Mouse (Mus musculus) fat pad, adult 2 months (tissue): ENCODE data around the gene Irgq.
A peak's percentile ranks its signal among the peaks of the same experiment; 100 is the strongest.
"Not testable (repeated sequence)": the region's sequence is repeated elsewhere in the genome, so short reads cannot be mapped to it uniquely, and the experiment has no call there.

ENCODE experiments used
- DNase-seq: peaks from one replicate; pipeline ENCODE4 v3.0.0-alpha.2; 2011; ENCODE audit warnings: low read depth, low spot score; ENCODE audit errors: extremely low read depth

The Irgq gene

GRCm38 (mm10) chr7:24512355-24512754, 18.1 kb upstream of the Irgq start, which contains the start of gene AC161166.1:
Gene AC161166.1 (minus strand): TSS chr7:24512455.
- DNase-seq, result no peak

- not testable (repeated sequence) for DNase-seq
These were observed 14.2 kb upstream of the Irgq start for GRCm38 (mm10) chr7:24516319-24516718.

GRCm38 (mm10) chr7:24517077-24517476, 13.4 kb upstream of the Irgq start:
- no peak for DNase-seq

DNA sequence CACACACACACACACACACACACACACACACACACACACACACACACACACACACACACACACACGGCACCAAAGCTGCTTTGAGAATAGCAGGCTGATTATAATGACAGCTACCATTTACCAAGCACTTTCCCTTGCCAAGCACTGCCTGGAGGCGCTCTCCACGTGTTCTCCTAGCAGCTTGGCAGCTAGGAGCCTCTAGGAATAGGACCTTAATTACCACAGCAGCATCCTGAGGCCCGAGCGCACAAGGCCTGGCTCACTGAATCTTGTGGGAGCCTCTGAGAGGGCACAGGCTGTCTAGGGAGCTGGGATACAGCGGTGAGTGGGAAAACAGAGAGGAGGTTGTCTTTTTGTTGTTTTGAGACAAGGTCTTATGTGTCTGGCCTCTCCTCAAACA, 12.8 kb upstream of the Irgq start:
- no peak for DNase-seq

GRCm38 (mm10) chr7:24519130-24519529, 11.4 kb upstream of the Irgq start:
- no peak for DNase-seq

DNA sequence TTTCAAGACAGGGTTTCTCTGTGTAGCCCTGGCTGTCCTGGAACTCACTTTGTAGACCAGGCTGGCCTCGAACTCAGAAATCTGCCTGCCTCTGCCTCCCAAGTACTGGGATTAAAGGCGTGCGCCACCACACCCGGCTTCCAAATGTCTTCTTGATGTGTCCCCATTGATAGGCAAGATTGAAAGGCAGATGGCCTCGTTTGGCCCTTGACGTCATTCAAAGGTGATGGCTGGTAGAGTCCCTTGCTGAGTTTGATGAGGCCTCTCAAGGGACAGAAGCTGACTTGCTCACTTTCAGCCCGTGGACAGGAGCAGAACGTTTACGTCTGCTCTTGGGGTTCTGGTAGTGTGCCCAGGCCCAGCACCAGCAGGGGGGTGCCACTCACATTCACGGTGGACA, 10.4 kb upstream of the Irgq start:
- DNase-seq, result not testable (repeated sequence)

DNA sequence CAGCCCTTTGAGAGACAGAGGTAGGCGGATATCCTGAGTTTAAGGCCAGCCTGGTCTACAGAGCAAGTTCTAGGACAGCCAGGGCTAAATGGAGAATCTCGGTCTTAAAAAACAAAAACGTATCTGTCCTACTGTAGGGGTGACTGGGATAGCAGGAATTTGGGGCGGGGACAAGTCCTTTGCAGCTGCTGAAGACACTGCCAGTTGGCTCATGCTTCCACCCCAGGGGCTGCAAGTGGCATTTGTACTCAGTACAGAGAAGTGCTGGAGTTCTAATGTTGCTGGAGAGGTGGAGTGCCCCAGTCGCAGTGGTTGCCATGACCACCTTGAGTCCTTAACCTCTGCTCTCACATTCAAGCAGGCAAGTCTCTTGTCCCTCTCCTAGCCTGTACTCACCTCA, 7.7 kb upstream of the Irgq start:
- no peak for DNase-seq

- no peak for DNase-seq
These were observed 6.8 kb upstream of the Irgq start for GRCm38 (mm10) chr7:24523723-24524122.

- no peak for DNase-seq
These were observed 5.5 kb upstream of the Irgq start for GRCm38 (mm10) chr7:24524978-24525377.

GRCm38 (mm10) chr7:24525686-24526420, 4.6 kb upstream of the Irgq start:
- no peak for DNase-seq

DNA sequence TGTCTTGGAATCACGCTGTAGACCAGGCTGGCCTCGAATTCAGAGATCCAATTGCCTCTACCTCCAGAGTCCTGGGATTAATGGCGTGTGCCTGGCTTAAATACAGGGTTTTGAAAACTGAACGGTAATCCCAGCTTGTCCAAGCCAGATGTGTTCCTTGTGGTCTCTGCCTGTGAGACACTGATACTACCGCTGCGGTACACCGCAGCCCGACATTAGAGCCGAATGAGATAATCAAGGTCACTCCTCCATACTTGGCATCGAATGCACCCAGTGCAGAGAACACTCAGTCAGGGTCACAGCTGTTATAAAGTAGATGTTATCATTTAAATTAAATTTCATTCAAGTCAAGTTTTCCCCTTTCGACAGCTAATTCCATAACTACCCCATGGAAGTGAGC, 1.6 kb upstream of the Irgq start:
- no peak for DNase-seq

DNA sequence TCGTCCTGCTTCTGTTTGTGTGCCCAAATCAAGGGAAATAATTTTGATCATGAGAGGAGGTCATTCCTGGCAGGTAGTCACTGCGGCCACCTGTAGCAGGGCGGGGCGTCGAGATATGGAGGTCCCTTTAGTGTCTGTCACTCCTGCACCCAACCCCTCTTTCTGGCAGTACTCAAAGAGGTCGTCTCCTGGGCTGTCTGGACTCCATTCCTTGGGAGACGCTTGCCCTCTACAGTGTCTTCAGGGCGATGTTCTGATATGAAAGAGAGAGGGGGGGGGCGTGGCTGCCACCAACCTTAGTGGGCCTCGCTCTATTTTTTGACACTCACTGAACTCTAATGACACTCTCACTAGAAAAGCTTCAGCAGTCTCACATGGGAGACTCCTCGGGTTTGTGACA, 909 bp upstream of the Irgq start:
- no peak for DNase-seq

- DNase-seq, result no peak
These were observed 902 bp downstream of the Irgq start for GRCm38 (mm10) chr7:24531211-24531971.

DNA sequence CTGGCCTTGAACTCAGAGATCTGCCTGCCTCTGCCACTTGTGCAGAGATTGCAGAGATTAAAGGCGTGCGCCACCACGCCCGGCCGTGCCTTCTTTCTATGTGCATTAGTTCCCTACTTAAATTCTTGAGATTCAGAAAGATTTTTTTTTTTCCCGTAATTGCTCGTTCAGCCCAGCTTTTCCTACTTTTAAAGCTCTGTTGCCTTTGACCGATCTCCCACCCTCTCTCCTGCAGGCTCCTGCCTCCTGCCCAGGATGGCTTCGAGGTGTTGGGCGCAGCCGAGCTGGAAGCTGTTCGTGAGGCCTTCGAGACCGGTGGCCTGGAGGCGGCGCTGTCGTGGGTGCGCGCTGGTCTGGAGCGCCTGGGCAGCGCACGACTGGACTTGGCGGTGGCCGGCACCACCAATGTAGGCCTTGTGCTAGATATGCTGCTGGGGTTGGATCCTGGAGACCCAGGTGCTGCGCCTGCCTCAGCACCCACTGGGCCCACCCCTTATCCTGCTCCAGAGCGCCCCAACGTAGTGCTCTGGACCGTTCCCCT, 2.6 kb downstream of the Irgq start:
- DNase-seq, result no peak

- no peak for DNase-seq
These were observed 3.3 kb downstream of the Irgq start for GRCm38 (mm10) chr7:24533806-24534205.

- DNase-seq, result no peak
These were observed 3.8 kb downstream of the Irgq start for GRCm38 (mm10) chr7:24534301-24534700.

GRCm38 (mm10) chr7:24537081-24537480, 6.6 kb downstream of the Irgq start:
- DNase-seq, result no peak

DNA sequence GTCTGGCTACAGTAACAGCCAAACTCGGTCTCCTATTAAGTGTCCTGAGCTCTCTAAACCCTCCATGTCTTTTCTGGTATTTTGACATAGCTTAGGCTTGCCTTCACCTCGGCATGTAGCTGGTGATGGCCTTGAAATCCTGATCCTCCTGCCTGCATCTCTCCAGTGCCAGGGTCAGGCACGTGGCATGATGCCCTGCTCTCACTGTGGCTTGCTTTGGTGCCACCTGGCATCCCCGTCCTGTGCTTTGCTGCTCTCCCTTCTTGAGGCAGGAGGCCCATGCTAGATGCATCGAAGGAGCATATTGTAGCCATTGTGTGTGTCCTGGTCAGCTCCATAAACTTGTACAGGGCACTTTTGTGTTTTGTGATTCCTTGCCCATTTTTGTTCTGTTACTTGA, 7.1 kb downstream of the Irgq start:
- DNase-seq, result no peak

DNA sequence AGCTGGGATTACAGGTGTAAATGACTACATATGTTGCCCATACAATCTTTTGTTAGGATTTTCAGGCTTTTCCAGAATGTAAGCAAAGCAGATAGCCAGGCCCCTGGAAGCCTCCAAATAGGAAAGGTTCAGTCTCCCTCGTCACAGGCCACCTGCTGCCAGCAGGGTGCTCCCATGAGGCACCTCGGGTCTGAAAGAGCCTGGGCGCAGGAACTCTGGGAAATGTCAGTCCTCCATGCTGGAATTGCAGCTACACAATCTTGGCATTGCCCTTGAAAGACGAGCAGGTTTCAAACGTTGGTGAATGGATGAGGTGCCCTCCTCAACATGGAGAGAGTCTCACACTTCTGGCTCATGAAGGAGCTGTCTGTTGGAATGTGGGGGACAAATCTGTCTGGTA, 7.7 kb downstream of the Irgq start:
- no peak for DNase-seq

DNA sequence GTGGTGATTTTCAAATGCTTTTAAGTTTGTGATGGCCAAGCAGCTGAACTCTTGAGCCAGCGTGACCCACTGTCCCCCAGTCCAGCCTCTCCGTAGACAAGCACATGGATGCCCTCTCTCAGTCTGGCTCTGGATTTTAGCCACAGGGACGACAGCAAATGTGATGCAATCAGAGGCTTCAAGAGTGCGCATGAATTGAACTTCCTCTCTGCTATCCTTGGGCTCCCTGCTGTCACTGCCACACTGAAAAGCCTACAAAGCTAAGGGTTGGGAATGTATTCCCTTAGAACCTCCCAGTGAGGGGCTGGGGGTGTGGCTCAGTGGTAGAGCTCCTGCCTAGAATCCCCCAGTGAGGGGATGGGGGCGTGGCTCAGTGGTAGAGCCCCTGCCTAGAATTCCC, 8.2 kb downstream of the Irgq start:
- no peak for DNase-seq

DNA sequence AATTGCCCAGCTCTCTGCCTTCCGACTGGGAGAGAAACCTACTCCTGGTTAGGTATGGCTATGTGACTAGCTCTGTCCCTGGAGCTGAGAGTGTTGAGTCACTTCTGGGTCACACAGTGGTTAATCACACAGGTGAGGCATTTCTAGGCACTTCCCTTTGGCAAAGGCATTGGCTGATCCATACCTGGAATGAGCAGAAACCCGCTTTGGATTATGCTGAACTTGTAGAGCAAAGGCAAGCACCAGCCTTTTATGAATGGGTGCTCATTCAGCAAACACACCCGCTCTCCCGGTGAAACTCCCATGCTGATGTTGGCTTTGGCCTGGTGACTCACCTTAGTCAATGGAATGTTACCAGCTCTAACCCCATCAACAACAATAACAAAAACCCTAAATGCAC, 9.2 kb downstream of the Irgq start:
- peak; percentile 58 for DNase-seq

DNA sequence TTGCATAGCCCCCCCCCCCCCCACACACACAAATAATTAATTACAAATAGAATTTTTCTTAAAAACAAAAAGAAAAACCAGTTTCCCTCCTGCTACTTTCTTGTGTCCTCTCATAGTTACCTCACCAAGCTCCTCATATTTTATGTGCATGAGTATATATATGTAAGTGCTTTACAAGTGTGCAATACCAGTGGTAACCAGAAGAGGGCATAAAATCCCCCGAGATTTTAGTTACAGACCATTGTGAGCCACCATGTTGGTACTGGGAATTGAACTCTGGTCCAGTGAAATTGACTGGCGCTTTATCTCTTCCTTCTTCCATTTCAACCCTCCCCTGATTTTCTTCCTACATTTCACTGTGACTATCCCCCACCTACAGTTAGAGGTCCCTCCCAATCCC, 14.0 kb downstream of the Irgq start:
- DNase-seq, result no peak
